ENCODE assay signal across 14 mouse cellular contexts in genomic region chr16:30732770-30733415, GRCm38 (mm10).
DNase-seq lines count a peak whose midpoint lies in the region; ATAC-seq and TF ChIP-seq lines count a peak whose summit lies in the region.
"Had no signal": no experiment of that assay in that cellular context is flagged by ENCODE, and none has a peak within 500 bp of the region (broad histone marks: within the 10 kb centered on the region; RNA-seq: fewer than 3 reads in every experiment).

No protein-coding gene starts in this region.

- no peaks in the 10 kb centered on the region for H3K36me3 ChIP-seq in heart, embryonic 11.5 days (ENCODE audit: control insufficient read depth, insufficient read depth, low read length)

- no peak overlapping the region for H3K27ac ChIP-seq in heart, embryonic 11.5 days (ENCODE audit: low read depth, low read length)
- no peak overlapping the region for H3K27ac ChIP-seq in layer of hippocampus, adult 2 months
- H3K27ac ChIP-seq: liver, embryonic 14.5 days; stomach, postnatal 0 days had no signal

- no peak overlapping the region for H3K4me2 ChIP-seq in heart, embryonic 11.5 days

- peaks cover 24% of the 10 kb centered on the region for H3K4me1 ChIP-seq in heart, embryonic 11.5 days (ENCODE audit: control insufficient read depth, insufficient read depth, low read length)

- no peak for TF ChIP-seq CTCF in brain, embryonic 14.5 days (IDR thresholded peaks at IDR 0.05; ENCODE audit: borderline replicate concordance, extremely low read depth, insufficient read depth, insufficient read length)
- no peak for TF ChIP-seq CTCF in layer of hippocampus, adult 2 months (conservative IDR thresholded peaks at IDR 0.05)

- no peak overlapping the region for H3K9ac ChIP-seq in heart, embryonic 11.5 days (ENCODE audit: low read depth, low read length)
- H3K9ac ChIP-seq: liver, embryonic 14.5 days had no signal

- ATAC-seq in heart, embryonic 11.5 days (replicated peaks; ENCODE audit: insufficient number of reproducible peaks, low FRiP score, low TSS enrichment) = no peak
- peak; percentile 35 for ATAC-seq in granulocyte monocyte progenitor cell, adult 5-6 weeks (replicated peaks; ENCODE audit: poor library complexity, severe bottlenecking)

- no peaks in the 10 kb centered on the region for H3K27me3 ChIP-seq in heart, embryonic 11.5 days (ENCODE audit: control insufficient read depth, insufficient read depth, low read length)

- no peaks in the 10 kb centered on the region for H3K9me3 ChIP-seq in heart, embryonic 11.5 days (replicated peaks; ENCODE audit: control insufficient read depth, low read length)

- no peak overlapping the region for H3K4me3 ChIP-seq in heart, embryonic 11.5 days (ENCODE audit: low read depth, low read length)
- H3K4me3 ChIP-seq in layer of hippocampus, adult 2 months = no peak overlapping the region
- H3K4me3 ChIP-seq: myocyte had no signal

- intact Hi-C loops in left cerebral cortex, postnatal 4 days (cut with DNase I) = no loop called here

- DNase-seq in heart, adult 11 months = peak; percentile 95
- DNase-seq in ES-CJ7 (ENCODE audit: low read depth, low spot score) = peak; percentile 22
- DNase-seq in brain, embryonic 14.5 days (ENCODE audit: low read depth) = peak; percentile 51
- DNase-seq in layer of hippocampus, adult 2 months (ENCODE audit: low spot score in 2 of 2) = no peak
- no peak for DNase-seq in left cerebral cortex, postnatal 4 days
- no peak for DNase-seq in cerebellum, postnatal 25 days
- DNase-seq: adrenal gland, postnatal 36 days; cerebellum, adult 11-12 months; kidney, postnatal 25 days had no signal

- TF ChIP-seq POLR2A in brain, embryonic 14.5 days (IDR thresholded peaks at IDR 0.05; ENCODE audit: borderline replicate concordance, extremely low read depth, insufficient read depth, insufficient read length, poor library complexity, severe bottlenecking) = no peak

- 40% methylated on average over 9 of the region's 9 CpGs for WGBS in heart, embryonic 11.5 days (ENCODE audit: insufficient replicate concordance)

Comparison
In these comparisons a context has a peak if more than half of its experiments do, and no peak if none do; other contexts are left out.
1. DNase-seq: peak in heart, adult 11 months (single experiment), ES-CJ7 (single experiment) and brain, embryonic 14.5 days (single experiment); none in layer of hippocampus, adult 2 months (0 of 2), left cerebral cortex, postnatal 4 days (single experiment) and cerebellum, postnatal 25 days (0 of 2).